ENCODE assay signal across 8 mouse cellular contexts in the genomic region with DNA sequence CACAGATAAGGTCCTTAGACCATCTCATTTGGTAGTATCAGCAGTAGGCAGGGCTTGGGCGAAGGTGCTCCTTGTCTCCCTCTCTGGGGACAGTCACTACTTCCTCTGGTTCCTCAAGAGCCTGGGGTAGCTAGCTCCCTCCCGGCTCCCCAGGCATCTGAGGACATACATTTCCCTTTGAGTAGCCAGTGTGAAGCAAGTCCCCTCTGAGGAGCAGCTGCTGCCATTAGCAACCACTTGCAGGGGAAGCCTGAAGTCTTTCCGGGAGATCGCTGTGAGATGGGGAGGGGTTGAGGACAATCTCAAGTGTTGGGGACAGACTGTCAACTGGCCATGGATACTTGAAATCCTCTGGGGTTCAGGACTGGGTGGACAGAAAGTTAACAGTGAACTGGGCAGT.
DNase-seq lines count a peak whose midpoint lies in the region; ATAC-seq and TF ChIP-seq lines count a peak whose summit lies in the region.

No protein-coding gene starts in this region.

- no peak for DNase-seq in forebrain, embryonic 10.5 days (ENCODE audit: extremely low spot score, low spot score)
- no peak for DNase-seq in forebrain, postnatal 0 days
- peak; percentile 34 for DNase-seq in lung, adult 2 months
- no peak for DNase-seq in lung, postnatal 14 days
- no peak for DNase-seq in adipocyte (ENCODE audit: low spot score)

- peaks cover 37% of the 10 kb centered on the region for H3K27me3 ChIP-seq in forebrain, embryonic 10.5 days (ENCODE audit: poor library complexity, severe bottlenecking)
- no peaks in the 10 kb centered on the region for H3K27me3 ChIP-seq in forebrain, postnatal 0 days (ENCODE audit: insufficient read depth, low read length)
- no peaks in the 10 kb centered on the region for H3K27me3 ChIP-seq in intestine, embryonic 16.5 days (replicated peaks; ENCODE audit: control insufficient read depth, insufficient read depth, low read length)
- no peaks in the 10 kb centered on the region for H3K27me3 ChIP-seq in neural tube, embryonic 15.5 days (replicated peaks)

- H3K4me3 ChIP-seq in forebrain, embryonic 10.5 days: 0 out of 2 replicates have a peak overlapping the region, but pooled peaks have one; percentile 55
- H3K4me3 ChIP-seq in forebrain, postnatal 0 days (ENCODE audit: low read depth, low read length): no peak overlapping the region
- no peak overlapping the region for H3K4me3 ChIP-seq in lung, adult 2 months (replicated peaks; ENCODE audit: extremely low read depth, low read depth, low read length)
- no peak overlapping the region for H3K4me3 ChIP-seq in intestine, embryonic 16.5 days (ENCODE audit: low read length)
- H3K4me3 ChIP-seq in neural tube, embryonic 15.5 days (replicated peaks): no peak overlapping the region

- WGBS in forebrain, embryonic 10.5 days: 88% methylated on average over 4 of the region's 4 CpGs
- WGBS in forebrain, postnatal 0 days: 77% methylated on average over 4 of the region's 4 CpGs
- WGBS in lung, adult 2 months: 31% methylated on average over 4 of the region's 4 CpGs
- 54% methylated on average over 4 of the region's 4 CpGs for WGBS in intestine, embryonic 16.5 days
- WGBS in neural tube, embryonic 15.5 days: 60% methylated on average over 4 of the region's 4 CpGs

- no peak for TF ChIP-seq POLR2A in lung, adult 2 months (IDR thresholded peaks at IDR 0.05; ENCODE audit: borderline replicate concordance, extremely low read depth, low read depth, low read length)

- no peak for ATAC-seq in forebrain, postnatal 0 days
- ATAC-seq in intestine, embryonic 16.5 days: no peak
- ATAC-seq in neural tube, embryonic 15.5 days (ENCODE audit: low FRiP score): no peak
- ATAC-seq in activated CD4-positive, CD25-positive, alpha-beta regulatory T cell, adult 4 months: no peak

- no peaks in the 10 kb centered on the region for H3K9me3 ChIP-seq in forebrain, embryonic 10.5 days
- no peaks in the 10 kb centered on the region for H3K9me3 ChIP-seq in forebrain, postnatal 0 days (ENCODE audit: low read length)
- H3K9me3 ChIP-seq in intestine, embryonic 16.5 days (ENCODE audit: control insufficient read depth, low read length): no peaks in the 10 kb centered on the region
- no peaks in the 10 kb centered on the region for H3K9me3 ChIP-seq in neural tube, embryonic 15.5 days (replicated peaks)

- H3K36me3 ChIP-seq in forebrain, embryonic 10.5 days (replicated peaks): peaks cover 46% of the 10 kb centered on the region
- peaks cover 24% of the 10 kb centered on the region for H3K36me3 ChIP-seq in forebrain, postnatal 0 days (ENCODE audit: insufficient read depth)
- peaks cover 8% of the 10 kb centered on the region for H3K36me3 ChIP-seq in intestine, embryonic 16.5 days (ENCODE audit: control insufficient read depth, insufficient read depth, low read length)
- H3K36me3 ChIP-seq in neural tube, embryonic 15.5 days: peaks cover 20% of the 10 kb centered on the region

- H3K4me1 ChIP-seq in forebrain, embryonic 10.5 days: peaks cover 47% of the 10 kb centered on the region
- H3K4me1 ChIP-seq in forebrain, postnatal 0 days (ENCODE audit: insufficient read depth): peaks cover 10% of the 10 kb centered on the region; the same call in 1 of the 2 replicates
- H3K4me1 ChIP-seq in lung, adult 2 months (ENCODE audit: control insufficient read depth, insufficient read depth, low read length): peaks cover 29% of the 10 kb centered on the region
- H3K4me1 ChIP-seq in intestine, embryonic 16.5 days (ENCODE audit: control insufficient read depth, insufficient read depth, low read length): peaks cover 38% of the 10 kb centered on the region
- H3K4me1 ChIP-seq in neural tube, embryonic 15.5 days: peaks cover 23% of the 10 kb centered on the region

- peak overlapping the region; percentile 84; the same call in 1 of the 2 replicates for H3K27ac ChIP-seq in forebrain, embryonic 10.5 days
- no peak overlapping the region for H3K27ac ChIP-seq in forebrain, postnatal 0 days (ENCODE audit: low read depth, low read length)
- H3K27ac ChIP-seq in intestine, embryonic 16.5 days (ENCODE audit: low read length): peak overlapping the region; percentile 96; the same call in 1 of the 2 replicates
- H3K27ac ChIP-seq in neural tube, embryonic 15.5 days (replicated peaks): 0 out of 2 replicates have a peak overlapping the region, but pooled peaks have one; percentile 23

- H3K4me2 ChIP-seq in forebrain, postnatal 0 days (ENCODE audit: low read depth): no peak overlapping the region
- H3K4me2 ChIP-seq in intestine, embryonic 16.5 days (ENCODE audit: low read depth, low read length): no peak overlapping the region
- no peak overlapping the region for H3K4me2 ChIP-seq in neural tube, embryonic 15.5 days

- H3K9ac ChIP-seq in forebrain, postnatal 0 days: no peak overlapping the region
- H3K9ac ChIP-seq in intestine, embryonic 16.5 days (ENCODE audit: low read depth, low read length): peak overlapping the region; percentile 88; the same call in 1 of the 2 replicates
- H3K9ac ChIP-seq in neural tube, embryonic 15.5 days (replicated peaks): no peak overlapping the region

- TF ChIP-seq CTCF in forebrain, postnatal 0 days (IDR thresholded peaks at IDR 0.05; ENCODE audit: low read depth): no peak
- TF ChIP-seq CTCF in lung, adult 2 months (IDR thresholded peaks at IDR 0.05; ENCODE audit: insufficient read depth, low read length): no peak
